Mouse (Mus musculus): ENCODE data around the gene Dnm2. TPM values are rescaled to one million over a fixed set of nuclear protein-coding genes. Genes with fewer than 3 reads are reported as not detected.

Dnm2 gene
- total RNA-seq, 2 experiments from 2014 or later, result 66.2 to 74.4 TPM

Small RNA genes lying within 50 kb of the gene (microRNA-seq; reads per million reads assigned to microRNA genes)
- not detected for gene Mir199a-1

Other genes starting within 250 kb of the Dnm2 start
- 10 to 100 TPM; 35.9 to 42.2 TPM for gene Keap1, start 185.5 kb upstream of the Dnm2 start, total RNA-seq (2021)
- gene S1pr5, start 176.5 kb upstream of the Dnm2 start, total RNA-seq (2021), result under 1 TPM; 0.70 to 0.78 TPM
- gene Atg4d, start 159.6 kb upstream of the Dnm2 start, total RNA-seq (2021), result 10 to 100 TPM; 94.7 to 96.1 TPM
- 10 to 100 TPM; 15.9 to 17.4 TPM for gene Kri1, start 136.9 kb upstream of the Dnm2 start, total RNA-seq (2021)
- gene Cdkn2d, start 133.5 kb upstream of the Dnm2 start, total RNA-seq (2021), result 10 to 100 TPM; 15.1 to 16.8 TPM
- not detected for gene Ap1m2, start 112.6 kb upstream of the Dnm2 start, total RNA-seq (2021)
- 100 to 1,000 TPM in 1 of 2 experiments, 10 to 100 TPM in 1; 99.2 to 113 TPM for gene Slc44a2, start 104.2 kb upstream of the Dnm2 start, total RNA-seq (2021)
- gene Ilf3, start 57.0 kb upstream of the Dnm2 start, total RNA-seq (2021), result 10 to 100 TPM; 25.9 to 29.6 TPM
- 10 to 100 TPM in 1 of 2 experiments, 1 to 10 TPM in 1; 7.1 to 10.0 TPM for gene Qtrt1, start 13.1 kb upstream of the Dnm2 start, total RNA-seq (2021)
- 10 to 100 TPM; 45.3 to 45.4 TPM for gene Tmed1, start 85.3 kb downstream of the Dnm2 start, total RNA-seq (2021)
- gene AB124611, start 101.3 kb downstream of the Dnm2 start, total RNA-seq (2021), result 1 to 10 TPM; 1.5 TPM
- gene Carm1, start 122.0 kb downstream of the Dnm2 start, total RNA-seq (2021), result 10 to 100 TPM; 48.2 to 53.2 TPM
- 10 to 100 TPM; 52.2 to 55.9 TPM for gene Timm29, start 167.8 kb downstream of the Dnm2 start, total RNA-seq (2021)
- gene Yipf2, start 167.9 kb downstream of the Dnm2 start, total RNA-seq (2021), result 1 to 10 TPM; 6.9 to 7.1 TPM
- 10 to 100 TPM; 46.4 to 48.1 TPM for gene Smarca4, start 191.3 kb downstream of the Dnm2 start, total RNA-seq (2021)